Mouse (Mus musculus) CD8-positive naive resting alpha-beta T cell, adult 57 days (primary cell): ENCODE data around the gene Farsa. TPM values are rescaled to one million over a fixed set of nuclear protein-coding genes. Genes with fewer than 3 reads are reported as not detected.

Source experiments
- total RNA-seq: library from RNA; stranded (reverse); gene quantifications from one replicate; pipeline ENCODE4 v1.2.4, GENCODE M21; 2023

Gene Farsa
- total RNA-seq, result 72.0 TPM

GRCm38 (mm10) chr8:84856864-84857441, at the start of gene Farsa:
Gene Farsa, plus strand, starts transcription at chr8:84856989.

GRCm38 (mm10) chr8:84822723-84823122, 34.1 kb upstream of the Farsa start, which contains the start of gene Dand5:
Gene Dand5, minus strand, starts transcription at chr8:84822823.

GRCm38 (mm10) chr8:84831490-84831889, 25.3 kb upstream of the Farsa start, which contains the start of gene Gadd45gip1:
Gene Gadd45gip1, plus strand, starts transcription at chr8:84831522.

GRCm38 (mm10) chr8:84840248-84840999, 16.4 kb upstream of the Farsa start, which contains the start of gene Rad23a:
Gene Rad23a, minus strand, starts transcription at chr8:84840665.

GRCm38 (mm10) chr8:84846722-84847572, 9.8 kb upstream of the Farsa start, which contains the start of gene Calr:
Gene Calr, minus strand, starts transcription at chr8:84846934.

DNA sequence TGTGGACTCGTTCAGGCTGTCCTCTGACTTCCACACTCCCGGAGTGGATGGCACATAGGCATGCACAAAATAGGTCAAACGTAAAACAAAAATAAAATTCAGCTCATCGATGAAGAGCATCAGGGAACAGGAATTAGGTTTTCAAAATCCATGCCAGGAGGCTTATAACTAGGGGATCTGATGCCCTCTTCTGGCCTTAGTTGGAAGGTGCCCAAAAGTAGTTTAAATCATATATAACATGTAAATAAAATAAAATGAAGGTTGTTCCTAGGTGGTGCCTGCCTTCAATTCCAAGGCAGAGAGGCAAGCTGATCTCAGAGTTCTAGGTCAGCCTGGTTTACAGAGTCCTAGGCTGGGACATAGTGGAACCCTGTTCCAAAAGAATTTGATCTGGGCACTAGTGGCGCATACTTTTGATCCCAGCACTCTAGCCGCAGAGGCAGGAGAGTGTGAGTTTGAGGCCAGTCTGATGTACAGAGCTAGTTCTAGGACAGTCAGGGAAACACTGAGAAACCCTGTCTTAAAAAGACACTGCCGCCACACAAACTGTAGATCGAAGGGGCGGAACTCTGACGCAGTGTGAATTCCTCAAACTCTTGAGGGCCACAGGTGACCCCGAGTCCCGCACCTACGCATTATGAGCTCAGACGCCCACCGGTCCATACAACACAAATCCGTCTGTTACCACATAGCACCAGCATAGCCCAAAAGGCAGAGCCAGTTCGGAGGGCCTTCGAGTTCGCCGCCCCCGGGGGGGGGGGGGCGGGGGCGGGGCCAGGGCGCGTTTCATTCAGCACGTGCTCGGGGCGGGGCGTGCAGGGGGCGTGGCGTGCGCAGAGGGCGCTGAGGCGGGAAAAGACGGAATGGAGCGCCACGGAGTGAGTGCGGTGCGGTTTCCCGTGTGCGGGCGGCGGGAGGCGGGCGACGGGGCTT, 14.9 kb downstream of the Farsa start, which contains the start of gene Syce2:
Syce2 (plus strand) TSS at position 736 of the 933 bp plus-strand sequence.

GRCm38 (mm10) chr8:84893709-84894134, 36.9 kb downstream of the Farsa start, which contains the start of gene Gcdh:
Gene Gcdh, minus strand, starts transcription at chr8:84893921.

GRCm38 (mm10) chr8:84901752-84902151, 45.0 kb downstream of the Farsa start, which contains the start of gene Klf1:
Gene Klf1, plus strand, starts transcription at chr8:84901928.

GRCm38 (mm10) chr8:84908421-84909161, 51.8 kb downstream of the Farsa start, which contains the start of gene Dnase2a:
Gene Dnase2a, plus strand, starts transcription at chr8:84908560.

Other genes starting within 250 kb of the Farsa start
- gene Ier2, start 194.1 kb upstream of the Farsa start, total RNA-seq, result 302 TPM
- gene Trmt1, start 170.7 kb upstream of the Farsa start, total RNA-seq, result 172 TPM
- gene Nacc1, start 169.1 kb upstream of the Farsa start, total RNA-seq, result 43.7 TPM
- gene Lyl1, start 155.5 kb upstream of the Farsa start, total RNA-seq, result 5.6 TPM
- 9.3 TPM for gene G430095P16Rik, start 134.0 kb upstream of the Farsa start, total RNA-seq
- gene Nfix, start 56.6 kb upstream of the Farsa start, total RNA-seq, result 5.2 TPM
- 4.1 TPM for gene Dand5, start 34.2 kb upstream of the Farsa start, total RNA-seq
- gene Gadd45gip1, start 25.5 kb upstream of the Farsa start, total RNA-seq, result 18.2 TPM
- gene Rad23a, start 16.3 kb upstream of the Farsa start, total RNA-seq, result 63.9 TPM
- 412 TPM for gene Calr, start 10.1 kb upstream of the Farsa start, total RNA-seq
- gene Syce2, start 15.1 kb downstream of the Farsa start, total RNA-seq, result 2.4 TPM
- gene Gcdh, start 36.9 kb downstream of the Farsa start, total RNA-seq, result 26.5 TPM
- gene Klf1, start 44.9 kb downstream of the Farsa start, total RNA-seq, result not detected
- gene Dnase2a, start 51.6 kb downstream of the Farsa start, total RNA-seq, result 10.5 TPM
- gene Mast1, start 80.4 kb downstream of the Farsa start, total RNA-seq, result 0.09 TPM
- not detected for gene Rtbdn, start 90.0 kb downstream of the Farsa start, total RNA-seq
- not detected for gene Gm49661, start 112.4 kb downstream of the Farsa start, total RNA-seq
- 33.6 TPM for gene Prdx2, start 112.6 kb downstream of the Farsa start, total RNA-seq
- 47.9 TPM for gene Rnaseh2a, start 112.8 kb downstream of the Farsa start, total RNA-seq
- gene Junb, start 121.7 kb downstream of the Farsa start, total RNA-seq, result 1,294 TPM
- 4.6 TPM for gene Hook2, start 133.6 kb downstream of the Farsa start, total RNA-seq
- not detected for gene Best2, start 157.5 kb downstream of the Farsa start, total RNA-seq
- 64.1 TPM for gene Asna1, start 168.3 kb downstream of the Farsa start, total RNA-seq
- gene Trir, start 169.8 kb downstream of the Farsa start, total RNA-seq, result 173 TPM
- 75.7 TPM for gene Tnpo2, start 179.9 kb downstream of the Farsa start, total RNA-seq
- 7.7 TPM for gene Fbxw9, start 203.1 kb downstream of the Farsa start, total RNA-seq
- gene Gm5741, start 211.0 kb downstream of the Farsa start, total RNA-seq, result not detected
- gene Dhps, start 214.8 kb downstream of the Farsa start, total RNA-seq, result 88.6 TPM
- gene Wdr83os, start 223.8 kb downstream of the Farsa start, total RNA-seq, result 52.7 TPM
- gene Wdr83, start 224.3 kb downstream of the Farsa start, total RNA-seq, result 13.4 TPM
- 94.9 TPM for gene Man2b1, start 226.3 kb downstream of the Farsa start, total RNA-seq